Mouse (Mus musculus) ES-Bruce4 (cell line): ENCODE measurements at regions not wholly inside any gene's neighbourhood (a gene's known extent, or its start where the extent isn't known, plus 50 kb on each side); places are given as distances from the start of the nearest gene placed in this dataset.

Experiments used
- CTCF ChIP-seq: IDR thresholded peaks from one replicate; pipeline ENCODE4 v1.8.1; 2011; ENCODE audit warnings: low read depth, low read length
- EP300 ChIP-seq: IDR thresholded peaks from 2 replicates; pipeline ENCODE4 v1.6.1; 2011; ENCODE audit warnings: low read depth, low read length; ENCODE audit not compliant: insufficient read depth
- POLR2A ChIP-seq: IDR thresholded peaks from one replicate; pipeline ENCODE4 v1.8.1; 2011; ENCODE audit warnings: low read length; ENCODE audit not compliant: insufficient read depth

- TF ChIP-seq CTCF, result no peak
- TF ChIP-seq POLR2A, result no peak
- TF ChIP-seq EP300, result no peak
Measured at GRCm38 (mm10) chr4:69677315-69677714, 723.1 kb upstream of the Brinp1 start.
